Mouse (Mus musculus) lung, postnatal 0 days (tissue): ENCODE results near the gene Pgrmc2.

Experiments used
- CTCF ChIP-seq: IDR thresholded peaks from 2 replicates; pipeline ENCODE4 v1.5.1; 2016; ENCODE audit warnings: antibody characterized with exemption, mild to moderate bottlenecking
- EP300 ChIP-seq: IDR thresholded peaks from 2 replicates; pipeline ENCODE4 v1.6.1; 2016; ENCODE audit warnings: antibody characterized with exemption, mild to moderate bottlenecking, control low read depth

DNA sequence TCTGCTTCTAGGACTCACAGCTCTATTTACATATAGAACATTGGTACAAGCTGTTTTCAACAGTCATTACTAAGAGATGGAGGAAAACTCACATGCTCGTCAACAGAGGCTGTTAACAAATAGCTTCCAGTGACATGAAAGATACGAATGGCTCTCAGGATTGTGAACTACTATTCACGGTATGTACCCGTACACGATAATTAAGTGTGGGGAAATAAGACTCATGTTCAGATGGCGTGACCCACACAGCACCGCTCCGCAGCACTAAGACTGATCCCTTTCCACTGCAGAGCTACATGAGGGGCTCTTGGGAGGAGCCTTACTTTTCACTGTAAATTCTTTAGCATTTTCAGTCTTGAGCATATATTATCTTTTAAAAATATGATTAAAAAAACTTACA lies 7.5 kb downstream of the Pgrmc2 start:
- 0 out of 2 replicates have a peak, but pooled peaks have one; percentile 43 for TF ChIP-seq EP300
- no peak for TF ChIP-seq CTCF
